Mouse (Mus musculus) Patski (cell line): Measurements from ENCODE around the gene Sub1. TPM values are rescaled to one million over a fixed set of nuclear protein-coding genes. Genes with fewer than 3 reads are reported as not detected.

Source experiments
- ATAC-seq: fragments of 100-300 bp; one replicate; pipeline ENCODE4 v1.8.0; 2021
- CTCF ChIA-PET: fragments of 350-600 bp; sonication (Branson Sonifier 250); formaldehyde crosslinking; loops from one replicate; lab custom pipeline; 2022; ENCODE audit warnings: inconsistent platforms; lab: Charles Lee
- POLR2A ChIA-PET: fragments of 350-600 bp; sonication (Branson Sonifier 250); formaldehyde crosslinking; loops from one replicate; lab custom pipeline; 2022; ENCODE audit warnings: antibody characterized with exemption, inconsistent platforms; lab: Charles Lee
- DNase-seq: peaks from one replicate; pipeline ENCODE4 v3.0.0-alpha.2; 2011; ENCODE audit warnings: low read depth, low spot score
- H3K27me3 ChIP-seq: fragments of 371-371 bp; one replicate; pipeline ENCODE4 v1.5.1; 2021
- CTCF ChIP-seq: fragments of 100-300 bp; IDR thresholded peaks from one replicate; pipeline ENCODE4 v1.5.1; 2021
- in situ Hi-C: fragments of 300-500 bp; cut with MboI; formaldehyde crosslinking; loops from 3 replicates; pipeline ENCODE4 v1.11.1; 2018; ENCODE audit warnings: low pct_unique_long_range_greater_than_20kb, mixed read lengths
- polyA plus RNA-seq: library from polyadenylated mRNA; unstranded; gene quantifications from one replicate; pipeline ENCODE4 v1.2.3, GENCODE M21; 2021

The Sub1 gene
- polyA plus RNA-seq, 1 experiment from 2014 or later = 197 TPM

DNA sequence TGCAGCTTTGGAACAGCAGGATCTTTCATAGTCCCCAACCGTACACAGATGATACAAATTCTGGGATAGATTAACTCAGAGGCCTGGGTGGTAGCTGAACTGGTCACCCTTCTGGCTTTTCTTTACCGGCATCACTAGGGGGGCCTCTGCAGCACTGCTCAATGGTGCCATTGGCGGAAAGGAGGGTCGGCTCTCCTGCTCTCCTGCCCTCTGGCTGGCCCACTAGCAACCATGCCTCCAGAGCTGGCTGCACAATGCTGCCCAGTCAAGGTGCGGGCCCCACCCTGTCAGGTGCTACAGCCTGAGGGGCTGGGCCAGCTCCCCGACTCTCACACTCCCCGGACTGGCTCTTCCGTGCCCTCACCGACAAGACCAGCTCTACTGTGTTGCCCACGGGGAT lies 46.6 kb downstream of the Sub1 start:
- in situ Hi-C loops = loop anchor here (25.0 kb wide), 1 partner anchor 913 kb away; the partner anchor contains the start of gene Rxfp3
- DNase-seq = no peak
- H3K27me3 ChIP-seq = no peaks in the 10 kb centered on the region
- POLR2A ChIA-PET = no interaction called here
- no peak for TF ChIP-seq CTCF
- CTCF ChIA-PET = no interaction called here
- no peak for ATAC-seq

- DNase-seq (no peak), ATAC-seq (no peak)
- no peaks in the 10 kb centered on the region for H3K27me3 ChIP-seq
- no peak for TF ChIP-seq CTCF
- CTCF ChIA-PET = interaction anchor here (1.2 kb wide), 1 partner anchor 22 kb away, joined by 3 read pairs; no protein-coding TSS in a partner anchor
- POLR2A ChIA-PET = no interaction called here
- in situ Hi-C loops = no loop called here
Measured at GRCm38 (mm10) chr15:11949490-11949889, 47.3 kb downstream of the Sub1 start.

GRCm38 (mm10) chr15:11940855-11941254 lies 55.9 kb downstream of the Sub1 start:
- ChIA-PET CTCF (no interaction called here), POLR2A (no interaction called here)
- DNase-seq = no peak
- H3K27me3 ChIP-seq = peaks cover 3% of the 10 kb centered on the region
- TF ChIP-seq CTCF = no peak
- no peak for ATAC-seq
- in situ Hi-C loops = no loop called here

Other genes starting within 250 kb of the Sub1 start
- gene Npr3, start 89.7 kb downstream of the Sub1 start, polyA plus RNA-seq = 15.9 TPM
- gene Zfr, start 120.8 kb upstream of the Sub1 start, polyA plus RNA-seq = 105 TPM
- gene Mtmr12, start 208.0 kb upstream of the Sub1 start, polyA plus RNA-seq = 20.8 TPM